Mouse (Mus musculus) ES-Bruce4 (cell line): Measurements from ENCODE around the gene Chrna10. TPM values are rescaled to one million over a fixed set of nuclear protein-coding genes. Genes with fewer than 3 reads are reported as not detected.

Experiments
- H3K27ac ChIP-seq: 2 replicates; pipeline ENCODE4 v1.5.1; 2012; ENCODE audit warnings: low read length, inconsistent platforms; ENCODE audit not compliant: insufficient read depth
- H3K27me3 ChIP-seq: 2 replicates; pipeline ENCODE4 v1.6.1; 2012; ENCODE audit warnings: mild to moderate bottlenecking, low read length, inconsistent platforms; ENCODE audit not compliant: control insufficient read depth, poor library complexity, insufficient read depth, severe bottlenecking
- H3K36me3 ChIP-seq: 2 replicates; pipeline ENCODE4 v1.6.1; 2012; ENCODE audit warnings: inconsistent platforms, mild to moderate bottlenecking, low read length, moderate library complexity; ENCODE audit not compliant: control insufficient read depth, poor library complexity, insufficient read depth, severe bottlenecking
- H3K4me1 ChIP-seq: one replicate; pipeline ENCODE4 v1.8.1; 2011; ENCODE audit warnings: low read length; ENCODE audit not compliant: control insufficient read depth, insufficient read depth
- H3K4me3 ChIP-seq: 2 replicates; pipeline ENCODE4 v1.5.1; 2011; ENCODE audit warnings: low read depth, mild to moderate bottlenecking, low read length
- H3K9ac ChIP-seq: 2 replicates; pipeline ENCODE4 v1.6.1; 2012; ENCODE audit warnings: low read depth, mild to moderate bottlenecking, inconsistent platforms; ENCODE audit not compliant: poor library complexity, severe bottlenecking
- H3K9me3 ChIP-seq: replicated peaks from 2 replicates; pipeline ENCODE4 v1.6.1; 2012; ENCODE audit warnings: mild to moderate bottlenecking, low read length, inconsistent platforms; ENCODE audit not compliant: control insufficient read depth, poor library complexity, insufficient read depth, severe bottlenecking
- CTCF ChIP-seq: IDR thresholded peaks from one replicate; pipeline ENCODE4 v1.8.1; 2011; ENCODE audit warnings: low read depth, low read length
- EP300 ChIP-seq: IDR thresholded peaks from 2 replicates; pipeline ENCODE4 v1.6.1; 2011; ENCODE audit warnings: low read depth, low read length; ENCODE audit not compliant: insufficient read depth
- POLR2A ChIP-seq: IDR thresholded peaks from one replicate; pipeline ENCODE4 v1.8.1; 2011; ENCODE audit warnings: low read length; ENCODE audit not compliant: insufficient read depth
- polyA plus RNA-seq: library from polyadenylated mRNA; stranded (reverse); fragments of >200 nt; gene quantifications from 2 replicates; pipeline ENCODE4 v1.2.4, GENCODE M21; 2011; ENCODE audit warnings: low read depth; ENCODE audit not compliant: missing spikeins, insufficient read depth, insufficient read length

Chrna10 gene
- polyA plus RNA-seq, 1 experiment, result not detected

GRCm38 (mm10) chr7:102104126-102104525 lies 12.5 kb downstream of the Chrna10 start:
- no peak for TF ChIP-seq CTCF
- no peak for TF ChIP-seq POLR2A
- peaks cover 9% of the 10 kb centered on the region for H3K4me1 ChIP-seq

DNA sequence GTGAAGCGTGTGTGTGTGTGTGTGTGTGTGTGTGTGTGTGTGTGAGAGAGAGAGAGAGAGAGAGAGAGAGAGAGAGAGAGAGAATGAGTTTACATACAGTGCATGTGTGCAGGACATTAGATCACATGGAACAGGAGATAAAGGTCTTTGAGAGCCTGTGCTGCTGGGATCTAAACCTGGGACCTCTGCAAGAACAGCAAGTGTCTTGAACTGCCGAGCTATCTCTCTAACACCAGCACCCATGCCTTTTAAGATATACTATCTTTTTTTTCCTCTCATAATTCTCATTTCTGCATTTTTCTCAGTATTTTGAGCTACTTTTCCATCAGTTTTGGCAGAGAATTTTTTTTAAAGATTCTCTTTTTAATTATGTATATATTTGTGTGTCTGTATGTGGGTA lies 13.1 kb downstream of the Chrna10 start:
- no peak for TF ChIP-seq EP300
- TF ChIP-seq POLR2A, result no peak
- TF ChIP-seq CTCF, result no peak
- no peak overlapping the region for H3K27ac ChIP-seq

More at GRCm38 (mm10) chr7:102104126-102104525, 12.5 kb downstream of the Chrna10 start:
- Histone ChIP-seq H3K9ac (no peak overlapping the region), H3K4me3 (no peak overlapping the region), H3K27ac (no peak overlapping the region), H3K36me3 (no peaks in the 10 kb centered on the region), H3K27me3 (no peaks in the 10 kb centered on the region), H3K9me3 (no peaks in the 10 kb centered on the region)

DNA sequence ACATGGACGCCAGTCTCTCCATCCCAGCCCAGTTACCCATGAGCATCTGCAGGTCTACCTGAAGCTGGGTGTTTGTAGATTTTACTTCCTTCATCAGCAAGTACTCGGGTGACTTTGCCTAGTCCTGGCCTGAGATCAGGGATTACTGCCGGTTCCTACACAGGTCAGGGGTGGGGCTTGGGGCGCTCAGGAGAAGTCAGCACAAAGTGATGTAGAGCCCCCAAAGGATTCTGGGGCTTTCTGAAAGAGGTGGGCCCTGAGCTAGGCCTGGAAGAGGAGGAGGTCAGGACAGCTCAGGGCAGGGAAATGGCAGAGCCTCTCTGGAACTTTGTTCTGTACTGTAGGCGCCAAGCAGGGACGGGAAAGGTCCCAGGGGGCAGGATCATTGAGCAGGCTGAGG lies 13.9 kb downstream of the Chrna10 start:
- H3K36me3 ChIP-seq, result no peaks in the 10 kb centered on the region
- H3K27ac ChIP-seq, result 0 out of 2 replicates have a peak overlapping the region, but pooled peaks have one; percentile 3
- peak; percentile 38 for TF ChIP-seq POLR2A
- TF ChIP-seq EP300, result no peak
- no peak for TF ChIP-seq CTCF
- no peaks in the 10 kb centered on the region for H3K27me3 ChIP-seq
- H3K9me3 ChIP-seq, result no peaks in the 10 kb centered on the region
- H3K4me1 ChIP-seq, result peaks cover 9% of the 10 kb centered on the region
- peak overlapping the region; percentile 58 for H3K4me3 ChIP-seq
- H3K9ac ChIP-seq, result peak overlapping the region; percentile 14

More for the DNA sequence above, 13.1 kb downstream of the Chrna10 start:
- no peak overlapping the region for H3K4me3 ChIP-seq
- no peak overlapping the region for H3K9ac ChIP-seq
- H3K9me3 ChIP-seq, result no peaks in the 10 kb centered on the region
- no peaks in the 10 kb centered on the region for H3K27me3 ChIP-seq
- H3K36me3 ChIP-seq, result no peaks in the 10 kb centered on the region
- peaks cover 9% of the 10 kb centered on the region for H3K4me1 ChIP-seq

- H3K9me3 ChIP-seq, result no peaks in the 10 kb centered on the region
- no peak for TF ChIP-seq POLR2A
- no peak for TF ChIP-seq EP300
- peak; percentile 34 for TF ChIP-seq CTCF
- H3K9ac ChIP-seq, result peak overlapping the region; percentile 14
- H3K4me1 ChIP-seq, result peaks cover 9% of the 10 kb centered on the region
- peak overlapping the region; percentile 58 for H3K4me3 ChIP-seq
- 0 out of 2 replicates have a peak overlapping the region, but pooled peaks have one; percentile 3 for H3K27ac ChIP-seq
- H3K36me3 ChIP-seq, result no peaks in the 10 kb centered on the region
- no peaks in the 10 kb centered on the region for H3K27me3 ChIP-seq
These were observed 14.4 kb downstream of the Chrna10 start for GRCm38 (mm10) chr7:102102241-102102640.

GRCm38 (mm10) chr7:102101487-102101886 lies 15.1 kb downstream of the Chrna10 start, which contains the start of gene Art1:
Gene Art1 (plus strand): TSS chr7:102101743.
- Histone ChIP-seq H3K27ac (peak within 1 kb of the TSS; percentile 82), H3K36me3 (no peaks in the 10 kb centered on the region), H3K4me3 (peak within 1 kb of the TSS; percentile 58), H3K4me1 (peaks cover 9% of the 10 kb centered on the region), H3K9me3 (no peaks in the 10 kb centered on the region), H3K27me3 (no peaks in the 10 kb centered on the region), H3K9ac (peak within 1 kb of the TSS; percentile 14)
- TF ChIP-seq EP300 (no peak), POLR2A (no peak), CTCF (no peak)

- H3K4me3 ChIP-seq, result no peak overlapping the region
- peak overlapping the region; percentile 82 for H3K27ac ChIP-seq
These were observed 15.8 kb downstream of the Chrna10 start for GRCm38 (mm10) chr7:102100868-102101267.

More at GRCm38 (mm10) chr7:102100868-102101267, 15.8 kb downstream of the Chrna10 start:
- TF ChIP-seq EP300, result no peak
- no peak for TF ChIP-seq CTCF
- Histone ChIP-seq H3K9ac (no peak overlapping the region), H3K27me3 (no peaks in the 10 kb centered on the region), H3K4me1 (peaks cover 9% of the 10 kb centered on the region), H3K36me3 (no peaks in the 10 kb centered on the region), H3K9me3 (no peaks in the 10 kb centered on the region)
